Mouse (Mus musculus) CH12.LX (cell line): ENCODE data around the gene Serbp1.

Experiments used
- CTCF ChIP-seq, 2 experiments: IDR thresholded peaks in 1 of 2; conservative IDR thresholded peaks in 1 of 2; 2 replicates each; pipeline ENCODE4 v1.5.1; 2011 to 2012; ENCODE audit warnings: low read depth in 2 of 2, low read length in 2 of 2, improper control_type of control experiment in 1 of 2, inconsistent platforms in 1 of 2, mild to moderate bottlenecking in 1 of 2, moderate library complexity in 1 of 2
- EP300 ChIP-seq: IDR thresholded peaks from 2 replicates; pipeline ENCODE4 v1.6.1; 2011; ENCODE audit warnings: low read length, improper control_type of control experiment
- POLR2A ChIP-seq: IDR thresholded peaks from 2 replicates; pipeline ENCODE4 v1.6.1; 2011; ENCODE audit warnings: low read depth, mild to moderate bottlenecking, improper control_type of control experiment, low read length
- USF1 ChIP-seq: IDR thresholded peaks from 2 replicates; pipeline ENCODE4 v1.6.1; 2014; ENCODE audit warnings: low read depth, mild to moderate bottlenecking, inconsistent platforms, low read length, improper control_type of control experiment

DNA sequence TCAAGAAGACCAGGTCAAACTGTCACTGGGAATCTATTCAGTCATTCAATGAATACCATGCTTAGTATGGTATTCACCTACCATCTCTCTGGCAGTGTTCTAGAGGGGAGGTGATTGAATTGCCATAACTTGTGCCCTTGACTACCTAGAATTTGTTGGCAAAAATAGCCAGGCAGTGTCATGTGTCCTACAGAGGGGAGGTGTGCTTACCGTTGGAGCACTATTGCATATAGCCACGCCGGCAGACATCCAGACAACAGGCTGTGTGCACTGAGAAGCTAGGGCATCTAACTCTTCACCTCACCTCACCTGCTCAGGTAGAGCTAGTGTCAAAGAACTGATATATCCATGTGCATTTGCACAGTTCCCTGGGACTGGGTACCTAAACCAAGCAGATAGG, 63.3 kb downstream of the Serbp1 start:
- TF ChIP-seq POLR2A (no peak), CTCF (conservative IDR thresholded peaks at IDR 0.05 in 1 of 2, IDR thresholded peaks at IDR 0.05 in 1 of 2; ENCODE audit: low read depth in 2 of 2, low read length in 2 of 2) (no peak), EP300 (no peak), USF1 (no peak)
